Mouse (Mus musculus): ENCODE results near the gene Ube2d3. TPM values are rescaled to one million over a fixed set of nuclear protein-coding genes. Genes with fewer than 3 reads are reported as not detected.
A peak's percentile ranks its signal among the peaks of the same experiment; 100 is the strongest.

The Ube2d3 gene
- polyA plus RNA-seq (2012; ENCODE audit: insufficient read depth, low replicate concordance): 185 and 391 TPM in 2 replicates

- Histone ChIP-seq H3K27me3 (replicated peaks) (no peaks in the 10 kb centered on the region), H3K9me3 (no peaks in the 10 kb centered on the region), H3K4me1 (peaks cover 21% of the 10 kb centered on the region), H3K4me3 (replicated peaks) (peak within 1 kb of the TSS; percentile 98), H3K36me3 (replicated peaks; ENCODE audit: low read length) (peaks cover 37% of the 10 kb centered on the region)
- no peak for TF ChIP-seq GATA1 (IDR thresholded peaks at IDR 0.05; ENCODE audit: borderline replicate concordance, low read length)
- 0 out of 2 replicates have a peak, but pooled peaks have one; percentile 20 for TF ChIP-seq FLI1 (IDR thresholded peaks at IDR 0.05; ENCODE audit: low read length)
These were observed at the start of gene Ube2d3 for GRCm38 (mm10) chr3:135437758-135438495. Ube2d3 (plus strand) TSS chr3:135438149.

- H3K36me3 ChIP-seq (replicated peaks; ENCODE audit: low read length): no peaks in the 10 kb centered on the region
- peaks cover 18% of the 10 kb centered on the region for H3K4me1 ChIP-seq
- no peak overlapping the region for H3K4me3 ChIP-seq (replicated peaks)
- H3K9me3 ChIP-seq: no peaks in the 10 kb centered on the region
- H3K27me3 ChIP-seq (replicated peaks): peaks cover 2% of the 10 kb centered on the region
- TF ChIP-seq GATA1 (IDR thresholded peaks at IDR 0.05; ENCODE audit: borderline replicate concordance, low read length) (no peak), FLI1 (IDR thresholded peaks at IDR 0.05; ENCODE audit: low read length) (no peak)
These were observed 44.8 kb upstream of the Ube2d3 start for GRCm38 (mm10) chr3:135393186-135393585.

GRCm38 (mm10) chr3:135395085-135395484 is 42.9 kb upstream of the Ube2d3 start:
- H3K36me3 ChIP-seq (replicated peaks; ENCODE audit: low read length): no peaks in the 10 kb centered on the region
- H3K9me3 ChIP-seq: no peaks in the 10 kb centered on the region
- TF ChIP-seq GATA1 (IDR thresholded peaks at IDR 0.05; ENCODE audit: borderline replicate concordance, low read length) (no peak), FLI1 (IDR thresholded peaks at IDR 0.05; ENCODE audit: low read length) (no peak)
- no peak overlapping the region for H3K4me3 ChIP-seq (replicated peaks)
- H3K4me1 ChIP-seq: peaks cover 18% of the 10 kb centered on the region
- H3K27me3 ChIP-seq (replicated peaks): peaks cover 4% of the 10 kb centered on the region

DNA sequence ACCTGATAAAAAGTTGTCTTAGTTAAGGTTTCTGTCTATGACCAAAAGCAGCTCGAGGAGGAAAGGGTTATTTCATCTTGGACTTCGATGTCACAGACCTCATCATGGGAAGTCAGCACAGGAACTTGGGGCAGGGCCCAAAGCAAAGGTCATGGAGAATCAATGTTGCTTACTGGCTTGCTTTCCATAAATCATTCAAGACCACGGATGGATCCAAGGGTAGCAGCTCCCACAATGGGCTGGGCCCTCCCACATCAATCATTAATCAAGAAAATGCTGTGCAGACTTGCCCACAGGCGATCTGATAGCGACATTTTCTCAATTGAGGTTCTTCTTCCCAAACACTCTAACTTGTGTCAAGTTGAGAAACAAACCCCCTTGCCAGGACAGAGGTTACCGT is 41.9 kb upstream of the Ube2d3 start:
- H3K36me3 ChIP-seq (replicated peaks; ENCODE audit: low read length): no peaks in the 10 kb centered on the region
- H3K4me3 ChIP-seq (replicated peaks): no peak overlapping the region
- H3K27me3 ChIP-seq (replicated peaks): peaks cover 9% of the 10 kb centered on the region
- no peaks in the 10 kb centered on the region for H3K9me3 ChIP-seq
- TF ChIP-seq GATA1 (IDR thresholded peaks at IDR 0.05; ENCODE audit: borderline replicate concordance, low read length) (no peak), FLI1 (IDR thresholded peaks at IDR 0.05; ENCODE audit: low read length) (no peak)
- H3K4me1 ChIP-seq: peaks cover 19% of the 10 kb centered on the region

DNA sequence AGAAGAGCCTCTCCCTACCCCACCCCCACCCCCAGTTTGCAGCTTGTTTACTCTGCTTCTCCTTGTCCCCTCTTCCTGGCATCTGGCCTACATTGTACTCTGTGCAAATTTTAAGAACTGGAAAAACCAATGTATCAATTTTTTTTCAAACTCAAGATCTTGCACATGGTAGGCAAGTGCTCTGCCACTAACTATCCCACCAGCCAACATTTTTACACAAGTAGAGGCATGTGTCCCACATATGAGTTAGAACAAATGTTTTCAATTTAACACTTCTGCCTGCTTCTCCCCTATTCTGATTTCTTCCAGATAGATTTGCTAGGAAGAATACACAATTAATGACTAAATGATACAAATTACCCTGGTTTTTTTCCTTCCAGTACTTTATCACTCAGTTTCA is 40.8 kb upstream of the Ube2d3 start:
- no peaks in the 10 kb centered on the region for H3K9me3 ChIP-seq
- TF ChIP-seq FLI1 (IDR thresholded peaks at IDR 0.05; ENCODE audit: low read length) (no peak), GATA1 (IDR thresholded peaks at IDR 0.05; ENCODE audit: borderline replicate concordance, low read length) (no peak)
- H3K27me3 ChIP-seq (replicated peaks): peaks cover 15% of the 10 kb centered on the region
- H3K4me3 ChIP-seq (replicated peaks): no peak overlapping the region
- H3K36me3 ChIP-seq (replicated peaks; ENCODE audit: low read length): no peaks in the 10 kb centered on the region
- H3K4me1 ChIP-seq: peaks cover 24% of the 10 kb centered on the region

GRCm38 (mm10) chr3:135402201-135402658 is 35.7 kb upstream of the Ube2d3 start:
- Histone ChIP-seq H3K9me3 (no peaks in the 10 kb centered on the region), H3K27me3 (replicated peaks) (peaks cover 15% of the 10 kb centered on the region), H3K4me1 (peaks cover 18% of the 10 kb centered on the region), H3K4me3 (replicated peaks) (peak overlapping the region; percentile 80), H3K36me3 (replicated peaks; ENCODE audit: low read length) (peaks cover 21% of the 10 kb centered on the region)
- no peak for TF ChIP-seq GATA1 (IDR thresholded peaks at IDR 0.05; ENCODE audit: borderline replicate concordance, low read length)
- TF ChIP-seq FLI1 (IDR thresholded peaks at IDR 0.05; ENCODE audit: low read length): no peak

DNA sequence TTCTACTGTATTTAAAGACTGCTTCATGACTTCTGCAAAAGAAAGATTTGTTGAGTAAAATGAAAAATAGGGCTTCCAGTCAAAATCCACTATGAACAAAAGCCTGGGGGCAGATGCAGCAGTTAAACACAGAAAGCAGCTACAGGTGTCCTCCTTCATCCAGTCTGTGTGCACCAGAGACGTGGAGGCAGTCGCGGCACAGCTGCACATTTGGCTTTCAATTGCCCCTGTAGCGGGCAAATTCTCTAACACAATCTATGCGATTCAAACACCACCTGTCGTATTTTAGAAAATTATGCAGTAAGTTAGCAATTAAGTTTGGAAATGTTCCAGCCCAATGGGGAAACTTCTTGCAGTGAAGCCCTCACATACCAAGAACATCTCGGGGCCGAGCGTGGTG is 34.7 kb upstream of the Ube2d3 start:
- Histone ChIP-seq H3K4me3 (replicated peaks) (no peak overlapping the region), H3K4me1 (peaks cover 18% of the 10 kb centered on the region), H3K9me3 (no peaks in the 10 kb centered on the region), H3K36me3 (replicated peaks; ENCODE audit: low read length) (peaks cover 26% of the 10 kb centered on the region), H3K27me3 (replicated peaks) (peaks cover 15% of the 10 kb centered on the region)
- TF ChIP-seq FLI1 (IDR thresholded peaks at IDR 0.05; ENCODE audit: low read length) (no peak), GATA1 (IDR thresholded peaks at IDR 0.05; ENCODE audit: borderline replicate concordance, low read length) (no peak)

- Histone ChIP-seq H3K4me1 (peaks cover 19% of the 10 kb centered on the region), H3K27me3 (replicated peaks) (peaks cover 15% of the 10 kb centered on the region), H3K4me3 (replicated peaks) (no peak overlapping the region), H3K36me3 (replicated peaks; ENCODE audit: low read length) (peaks cover 30% of the 10 kb centered on the region), H3K9me3 (no peaks in the 10 kb centered on the region)
- TF ChIP-seq GATA1 (IDR thresholded peaks at IDR 0.05; ENCODE audit: borderline replicate concordance, low read length) (no peak), FLI1 (IDR thresholded peaks at IDR 0.05; ENCODE audit: low read length) (no peak)
These were observed 34.1 kb upstream of the Ube2d3 start for GRCm38 (mm10) chr3:135403856-135404255.

GRCm38 (mm10) chr3:135404599-135404998 is 33.4 kb upstream of the Ube2d3 start:
- H3K4me3 ChIP-seq (replicated peaks): no peak overlapping the region
- peaks cover 3% of the 10 kb centered on the region for H3K9me3 ChIP-seq
- peaks cover 37% of the 10 kb centered on the region for H3K36me3 ChIP-seq (replicated peaks; ENCODE audit: low read length)
- H3K4me1 ChIP-seq: peaks cover 23% of the 10 kb centered on the region
- TF ChIP-seq FLI1 (IDR thresholded peaks at IDR 0.05; ENCODE audit: low read length) (no peak), GATA1 (IDR thresholded peaks at IDR 0.05; ENCODE audit: borderline replicate concordance, low read length) (no peak)
- H3K27me3 ChIP-seq (replicated peaks): peaks cover 13% of the 10 kb centered on the region

DNA sequence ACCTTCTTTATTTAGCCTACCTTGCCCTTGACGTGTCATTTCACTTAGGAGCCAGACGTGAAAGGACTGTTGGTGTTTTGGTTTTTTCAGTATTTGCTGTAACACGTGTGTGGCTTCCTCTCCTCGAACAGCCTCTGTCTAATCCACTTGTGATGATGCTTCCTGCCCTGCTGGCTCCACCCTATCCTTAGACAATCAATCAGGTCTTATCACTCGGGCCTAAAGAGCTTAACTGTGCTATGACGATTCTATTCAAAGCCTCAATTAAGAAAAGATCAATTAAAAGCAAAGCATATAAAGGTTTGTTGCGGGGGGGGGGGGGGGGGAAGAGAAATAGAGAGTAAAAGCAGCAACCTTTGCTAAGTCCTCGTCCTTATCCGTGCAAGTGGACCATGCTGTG is 30.6 kb upstream of the Ube2d3 start:
- no peak for TF ChIP-seq FLI1 (IDR thresholded peaks at IDR 0.05; ENCODE audit: low read length)
- TF ChIP-seq GATA1 (IDR thresholded peaks at IDR 0.05; ENCODE audit: borderline replicate concordance, low read length): no peak
- Histone ChIP-seq H3K36me3 (replicated peaks; ENCODE audit: low read length) (peaks cover 58% of the 10 kb centered on the region), H3K27me3 (replicated peaks) (no peaks in the 10 kb centered on the region), H3K4me3 (replicated peaks) (no peak overlapping the region), H3K9me3 (peaks cover 4% of the 10 kb centered on the region), H3K4me1 (peaks cover 19% of the 10 kb centered on the region)

All from megakaryocyte, embryonic 14.5 days (primary cell).